Mouse (Mus musculus): ENCODE data around the gene Taf1d. TPM values are rescaled to one million over a fixed set of nuclear protein-coding genes. Genes with fewer than 3 reads are reported as not detected.
"Not testable (repeated sequence)": the region's sequence is repeated elsewhere in the genome, so short reads cannot be mapped to it uniquely, and the experiment has no call there.

Taf1d gene
- total and polyA plus RNA-seq, 2 experiments = 6.8 to 179 TPM

- Histone ChIP-seq H3K36me3 (ENCODE audit: control insufficient read depth, insufficient read depth, low read length) (peaks cover 59% of the 10 kb centered on the region), H3K79me2 (ENCODE audit: control insufficient read depth, insufficient read depth, low read length) (no peaks in the 10 kb centered on the region), H3K27me3 (ENCODE audit: control insufficient read depth, insufficient read depth, low read length) (no peaks in the 10 kb centered on the region), H3K27ac (replicated peaks; ENCODE audit: insufficient read depth, low read depth, low read length) (no peak overlapping the region), H3K4me1 (ENCODE audit: control insufficient read depth, insufficient read depth, low read length) (no peaks in the 10 kb centered on the region), H3K9ac (ENCODE audit: low read depth, low read length) (no peak overlapping the region), H3K4me3 (ENCODE audit: insufficient read depth, low read depth, low read length) (no peak overlapping the region)
- DNase-seq (ENCODE audit: extremely low read depth, low read depth, low spot score) = no peak
- TF ChIP-seq POLR2A (IDR thresholded peaks at IDR 0.05; ENCODE audit: extremely low read depth, insufficient read depth, low read length) (no peak), CTCF (IDR thresholded peaks at IDR 0.05; ENCODE audit: low read depth, low read length) (no peak)
- WGBS = 88% methylated on average over 3 of the region's 3 CpGs
These were observed 17.6 kb upstream of the Taf1d start for GRCm38 (mm10) chr9:15288402-15288801.

GRCm38 (mm10) chr9:15289251-15289650 is 16.8 kb upstream of the Taf1d start:
- TF ChIP-seq CTCF (IDR thresholded peaks at IDR 0.05; ENCODE audit: low read depth, low read length) = no peak
- TF ChIP-seq POLR2A (IDR thresholded peaks at IDR 0.05; ENCODE audit: extremely low read depth, insufficient read depth, low read length) = no peak
- no peak overlapping the region for H3K27ac ChIP-seq (replicated peaks; ENCODE audit: insufficient read depth, low read depth, low read length)
- H3K79me2 ChIP-seq (ENCODE audit: control insufficient read depth, insufficient read depth, low read length) = no peaks in the 10 kb centered on the region
- no peaks in the 10 kb centered on the region for H3K27me3 ChIP-seq (ENCODE audit: control insufficient read depth, insufficient read depth, low read length)
- 83% methylated on average over 6 of the region's 6 CpGs for WGBS
- peaks cover 64% of the 10 kb centered on the region for H3K36me3 ChIP-seq (ENCODE audit: control insufficient read depth, insufficient read depth, low read length)
- H3K4me3 ChIP-seq (ENCODE audit: insufficient read depth, low read depth, low read length) = no peak overlapping the region
- no peaks in the 10 kb centered on the region for H3K4me1 ChIP-seq (ENCODE audit: control insufficient read depth, insufficient read depth, low read length)
- H3K9ac ChIP-seq (ENCODE audit: low read depth, low read length) = no peak overlapping the region
- DNase-seq (ENCODE audit: extremely low read depth, low read depth, low spot score) = no peak

- H3K27me3 ChIP-seq (ENCODE audit: control insufficient read depth, insufficient read depth, low read length) = no peaks in the 10 kb centered on the region
- WGBS = 55% methylated on average over 7 of the region's 7 CpGs
- no peaks in the 10 kb centered on the region for H3K79me2 ChIP-seq (ENCODE audit: control insufficient read depth, insufficient read depth, low read length)
- no peak overlapping the region for H3K27ac ChIP-seq (replicated peaks; ENCODE audit: insufficient read depth, low read depth, low read length)
- no peak overlapping the region for H3K4me3 ChIP-seq (ENCODE audit: insufficient read depth, low read depth, low read length)
- peaks cover 35% of the 10 kb centered on the region for H3K36me3 ChIP-seq (ENCODE audit: control insufficient read depth, insufficient read depth, low read length)
- H3K4me1 ChIP-seq (ENCODE audit: control insufficient read depth, insufficient read depth, low read length) = peaks cover 5% of the 10 kb centered on the region; the same call in 1 of the 2 replicates
- H3K9ac ChIP-seq (ENCODE audit: low read depth, low read length) = no peak overlapping the region
- peak; percentile 61 for DNase-seq (ENCODE audit: extremely low read depth, low read depth, low spot score)
- TF ChIP-seq CTCF (IDR thresholded peaks at IDR 0.05; ENCODE audit: low read depth, low read length) (no peak), POLR2A (IDR thresholded peaks at IDR 0.05; ENCODE audit: extremely low read depth, insufficient read depth, low read length) (no peak)
These were observed 8.9 kb upstream of the Taf1d start for GRCm38 (mm10) chr9:15297112-15297511.

- Histone ChIP-seq H3K4me1 (ENCODE audit: control insufficient read depth, insufficient read depth, low read length) (peaks cover 5% of the 10 kb centered on the region; the same call in 1 of the 2 replicates), H3K27me3 (ENCODE audit: control insufficient read depth, insufficient read depth, low read length) (no peaks in the 10 kb centered on the region), H3K36me3 (ENCODE audit: control insufficient read depth, insufficient read depth, low read length) (peaks cover 25% of the 10 kb centered on the region), H3K4me3 (ENCODE audit: insufficient read depth, low read depth, low read length) (no peak overlapping the region), H3K9ac (ENCODE audit: low read depth, low read length) (no peak overlapping the region), H3K27ac (replicated peaks; ENCODE audit: insufficient read depth, low read depth, low read length) (no peak overlapping the region), H3K79me2 (ENCODE audit: control insufficient read depth, insufficient read depth, low read length) (no peaks in the 10 kb centered on the region)
- WGBS = 72% methylated on average over 2 of the region's 2 CpGs
- DNase-seq (ENCODE audit: extremely low read depth, low read depth, low spot score) = no peak
- TF ChIP-seq POLR2A (IDR thresholded peaks at IDR 0.05; ENCODE audit: extremely low read depth, insufficient read depth, low read length) = no peak
- TF ChIP-seq CTCF (IDR thresholded peaks at IDR 0.05; ENCODE audit: low read depth, low read length) = no peak
These were observed 7.6 kb upstream of the Taf1d start for GRCm38 (mm10) chr9:15298451-15298850.

- H3K4me1 ChIP-seq (ENCODE audit: control insufficient read depth, insufficient read depth, low read length) = peaks cover 12% of the 10 kb centered on the region
- DNase-seq (ENCODE audit: extremely low read depth, low read depth, low spot score) = peak; percentile 58
- no peaks in the 10 kb centered on the region for H3K79me2 ChIP-seq (ENCODE audit: control insufficient read depth, insufficient read depth, low read length)
- WGBS = 42% methylated on average over 5 of the region's 5 CpGs
- no peak for TF ChIP-seq CTCF (IDR thresholded peaks at IDR 0.05; ENCODE audit: low read depth, low read length)
- no peak for TF ChIP-seq POLR2A (IDR thresholded peaks at IDR 0.05; ENCODE audit: extremely low read depth, insufficient read depth, low read length)
- peaks cover 15% of the 10 kb centered on the region for H3K36me3 ChIP-seq (ENCODE audit: control insufficient read depth, insufficient read depth, low read length)
- H3K27me3 ChIP-seq (ENCODE audit: control insufficient read depth, insufficient read depth, low read length) = no peaks in the 10 kb centered on the region
- no peak overlapping the region for H3K9ac ChIP-seq (ENCODE audit: low read depth, low read length)
- H3K27ac ChIP-seq (replicated peaks; ENCODE audit: insufficient read depth, low read depth, low read length) = no peak overlapping the region
- H3K4me3 ChIP-seq (ENCODE audit: insufficient read depth, low read depth, low read length) = no peak overlapping the region
These were observed 6.0 kb upstream of the Taf1d start for GRCm38 (mm10) chr9:15300056-15300455.

GRCm38 (mm10) chr9:15301399-15301798 is 4.6 kb upstream of the Taf1d start:
- Histone ChIP-seq H3K79me2 (ENCODE audit: control insufficient read depth, insufficient read depth, low read length) (peaks cover 2% of the 10 kb centered on the region; the same call in 1 of the 2 replicates), H3K27me3 (ENCODE audit: control insufficient read depth, insufficient read depth, low read length) (no peaks in the 10 kb centered on the region), H3K27ac (replicated peaks; ENCODE audit: insufficient read depth, low read depth, low read length) (peak overlapping the region; percentile 71), H3K9ac (ENCODE audit: low read depth, low read length) (peak overlapping the region; percentile 68), H3K4me1 (ENCODE audit: control insufficient read depth, insufficient read depth, low read length) (peaks cover 14% of the 10 kb centered on the region), H3K36me3 (ENCODE audit: control insufficient read depth, insufficient read depth, low read length) (peaks cover 10% of the 10 kb centered on the region), H3K4me3 (ENCODE audit: insufficient read depth, low read depth, low read length) (peak overlapping the region; percentile 54)
- peak; percentile 98 for DNase-seq (ENCODE audit: extremely low read depth, low read depth, low spot score)
- WGBS = 3% methylated on average over 6 of the region's 6 CpGs
- no peak for TF ChIP-seq CTCF (IDR thresholded peaks at IDR 0.05; ENCODE audit: low read depth, low read length)
- peak; percentile 49; the same call in 1 of the 2 replicates for TF ChIP-seq POLR2A (IDR thresholded peaks at IDR 0.05; ENCODE audit: extremely low read depth, insufficient read depth, low read length)

GRCm38 (mm10) chr9:15302006-15302405 is 4.0 kb upstream of the Taf1d start:
- not testable (repeated sequence) for H3K4me3 ChIP-seq (ENCODE audit: insufficient read depth, low read depth, low read length); H3K27me3 ChIP-seq (ENCODE audit: control insufficient read depth, insufficient read depth, low read length); DNase-seq (ENCODE audit: extremely low read depth, low read depth, low spot score); H3K79me2 ChIP-seq (ENCODE audit: control insufficient read depth, insufficient read depth, low read length); H3K9ac ChIP-seq (ENCODE audit: low read depth, low read length); H3K36me3 ChIP-seq (ENCODE audit: control insufficient read depth, insufficient read depth, low read length)
- Histone ChIP-seq H3K27ac (replicated peaks; ENCODE audit: insufficient read depth, low read depth, low read length) (peak overlapping the region; percentile 31; the same call in 1 of the 2 replicates), H3K4me1 (ENCODE audit: control insufficient read depth, insufficient read depth, low read length) (peaks cover 15% of the 10 kb centered on the region)
- WGBS = 73% methylated on average over 6 of the region's 6 CpGs

Measured in liver, adult 2 months (tissue).